10 mouse cellular contexts compared by ENCODE assay signal in the genomic region with DNA sequence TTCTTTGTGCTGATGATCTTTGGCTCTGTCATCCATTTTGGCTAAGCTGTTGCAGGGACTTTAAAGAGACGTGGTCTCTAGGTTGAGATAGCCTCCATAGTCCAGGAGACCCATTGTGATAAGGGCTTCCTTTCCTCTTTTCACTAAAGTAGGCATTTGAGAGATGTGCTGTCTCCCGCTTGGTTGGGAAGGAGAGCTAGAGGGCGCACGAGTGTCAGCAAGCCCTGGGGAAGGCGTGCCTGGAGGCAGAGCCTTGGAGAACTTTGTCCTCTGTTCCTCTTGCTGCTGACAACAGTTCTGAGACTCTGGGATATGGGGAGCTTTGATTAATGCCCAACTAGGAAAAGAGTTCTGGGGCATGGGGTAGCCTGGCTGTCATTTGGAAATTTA. TPM values are rescaled to one million over a fixed set of nuclear protein-coding genes. Genes with fewer than 3 reads are reported as not detected.
A peak's percentile ranks its signal among the peaks of the same experiment; 100 is the strongest.
DNase-seq lines count a peak whose midpoint lies in the region; ATAC-seq and TF ChIP-seq lines count a peak whose summit lies in the region.
"Had no signal": no experiment of that assay in that cellular context is flagged by ENCODE, and none has a peak within 500 bp of the region (broad histone marks: within the 10 kb centered on the region; RNA-seq: fewer than 3 reads in every experiment).

No protein-coding gene starts in this region.

- TF ChIP-seq CTCF in heart, adult 2 months (IDR thresholded peaks at IDR 0.05), result peak; percentile 57

- TF ChIP-seq POLR2A in heart, adult 2 months (IDR thresholded peaks at IDR 0.05; ENCODE audit: insufficient read depth, low read depth, low read length), result no peak

- intact Hi-C loops in heart, adult 2 months (cut with DNase I), result loop anchor here (1.0 kb wide), 1 partner anchor 358 kb away; no protein-coding TSS in a partner anchor
- intact Hi-C loops in heart, postnatal 25 days (cut with DNase I), result loop anchor here (2.0 to 5.0 kb wide), 2 partner anchors 177 to 341 kb away; no protein-coding TSS in a partner anchor

- H3K9ac ChIP-seq in heart, adult 2 months (ENCODE audit: low read depth, low read length), result no peak overlapping the region
- H3K9ac ChIP-seq: limb, embryonic 13.5 days had no signal

- peak overlapping the region; percentile 55 for H3K27ac ChIP-seq in heart, adult 2 months
- H3K27ac ChIP-seq: limb, embryonic 13.5 days had no signal

- peak; percentile 70 to 72 for DNase-seq in heart, adult 2 months
- DNase-seq in heart, postnatal 25 days (ENCODE audit: low spot score), result no peak
- peak; percentile 57 for DNase-seq in ES-CJ7 (ENCODE audit: low read depth, low spot score)
- peak; percentile 60 to 70 for DNase-seq in adrenal gland, postnatal 36 days
- DNase-seq in kidney, postnatal 14 days, result peak; percentile 86
- DNase-seq in spleen, postnatal 36 days (ENCODE audit: low spot score in 2 of 2), result no peak
- no peak for DNase-seq in left cerebral cortex, adult 11 months (ENCODE audit: low spot score)

- peaks cover 11% of the 10 kb centered on the region for H3K4me1 ChIP-seq in heart, adult 2 months (ENCODE audit: control insufficient read depth, insufficient read depth, low read length)

- H3K4me3 ChIP-seq in heart, adult 2 months, result no peak overlapping the region
- H3K4me3 ChIP-seq: limb, embryonic 13.5 days; myocyte had no signal

- no peaks in the 10 kb centered on the region for H3K27me3 ChIP-seq in heart, adult 2 months (ENCODE audit: control insufficient read depth, insufficient read depth, low read length)
- H3K27me3 ChIP-seq: limb, embryonic 13.5 days had no signal

- no peaks in the 10 kb centered on the region for H3K79me2 ChIP-seq in heart, adult 2 months (replicated peaks; ENCODE audit: control insufficient read depth, insufficient read depth, low read length)

- no peak for ATAC-seq in inflammation-experienced regulatory T-cells, adult 6 months

- no peak for TF ChIP-seq EP300 in heart, adult 2 months (IDR thresholded peaks at IDR 0.05; ENCODE audit: insufficient read depth, low read depth, low read length)

- WGBS in heart, adult 2 months, result 53% methylated on average over 5 of the region's 5 CpGs

- H3K36me3 ChIP-seq in heart, adult 2 months (ENCODE audit: control insufficient read depth, insufficient read depth, low read length), result no peaks in the 10 kb centered on the region

RNA-seq across cellular contexts. Expression of gene Ptpa, which starts 20.3 kb away (rescaled TPM):
- total RNA-seq in heart, adult 2 months (2021), result 10 to 100 TPM; 82.7 to 91.2 TPM
- 88.7 and 107 TPM in 2 replicates for polyA plus RNA-seq in heart, adult 2 months (2012; rRNA removed)
- 10 to 100 TPM; 91.2 to 92.3 TPM for total RNA-seq in heart, postnatal 25 days (2021)
- total RNA-seq in adrenal gland, postnatal 36 days (2021), result 100 to 1,000 TPM; 123 to 143 TPM
- polyA plus RNA-seq in inflammation-experienced regulatory T-cells, adult 6 months (2017; shearing (Covaris generic)), result 10 to 100 TPM; 36.5 to 78.0 (median 49.8) TPM

RNA-seq across cellular contexts. Expression of gene Crat, which starts 20.5 kb away (rescaled TPM):
- 100 to 1,000 TPM; 452 to 542 TPM for total RNA-seq in heart, adult 2 months (2021)
- polyA plus RNA-seq in heart, adult 2 months (2012; rRNA removed), result 695 and 713 TPM in 2 replicates
- 100 to 1,000 TPM; 433 to 486 TPM for total RNA-seq in heart, postnatal 25 days (2021)
- 100 to 1,000 TPM; 124 to 168 TPM for total RNA-seq in adrenal gland, postnatal 36 days (2021)
- 1 to 10 TPM; 1.8 to 2.6 (median 1.9) TPM for polyA plus RNA-seq in inflammation-experienced regulatory T-cells, adult 6 months (2017; shearing (Covaris generic))

RNA-seq across cellular contexts. Expression of gene Ier5l, which starts 37.9 kb away (rescaled TPM):
- 1 to 10 TPM; 2.8 to 3.0 TPM for total RNA-seq in heart, adult 2 months (2021)
- 3.4 and 5.6 TPM in 2 replicates for polyA plus RNA-seq in heart, adult 2 months (2012; rRNA removed)
- 1 to 10 TPM; 4.1 to 6.9 TPM for total RNA-seq in heart, postnatal 25 days (2021)
- total RNA-seq in adrenal gland, postnatal 36 days (2021), result 1 to 10 TPM; 3.3 to 4.5 TPM
- not detected for polyA plus RNA-seq in inflammation-experienced regulatory T-cells, adult 6 months (2017; shearing (Covaris generic))

RNA-seq across cellular contexts. Expression of gene Dolpp1, which starts 44.1 kb away (rescaled TPM):
- 1 to 10 TPM; 5.9 to 9.0 TPM for total RNA-seq in heart, adult 2 months (2021)
- 23.5 and 25.1 TPM in 2 replicates for polyA plus RNA-seq in heart, adult 2 months (2012; rRNA removed)
- 10 to 100 TPM in 1 of 2 experiments, 1 to 10 TPM in 1; 8.3 to 10.4 TPM for total RNA-seq in heart, postnatal 25 days (2021)
- total RNA-seq in adrenal gland, postnatal 36 days (2021), result 10 to 100 TPM; 18.2 to 18.7 TPM
- 10 to 100 TPM; 17.5 to 21.0 (median 17.7) TPM for polyA plus RNA-seq in inflammation-experienced regulatory T-cells, adult 6 months (2017; shearing (Covaris generic))

Comparison
In these comparisons a context has a peak if more than half of its experiments do, and no peak if none do; other contexts are left out.
1. DNase-seq: peak in heart, adult 2 months (2 of 2), ES-CJ7 (single experiment), adrenal gland, postnatal 36 days (2 of 2) and kidney, postnatal 14 days (single experiment); none in heart, postnatal 25 days (single experiment), spleen, postnatal 36 days (0 of 2) and left cerebral cortex, adult 11 months (single experiment).